Mouse (Mus musculus) thymus, adult 2 months (tissue): ENCODE results near the gene Csf2rb.
"Not testable (repeated sequence)": the region's sequence is repeated elsewhere in the genome, so short reads cannot be mapped to it uniquely, and the experiment has no call there.

Experiments used
- CTCF ChIP-seq: fragments of 200-500 bp; IDR thresholded peaks from 2 replicates; pipeline ENCODE4 v1.5.1; 2012; ENCODE audit warnings: mild to moderate bottlenecking, control low read depth, low read length, moderate library complexity, borderline replicate concordance; ENCODE audit not compliant: control insufficient read depth, poor library complexity, insufficient read depth; ENCODE audit errors: extremely low read depth
- POLR2A ChIP-seq: fragments of 200-500 bp; IDR thresholded peaks from 2 replicates; pipeline ENCODE4 v1.6.1; 2012; ENCODE audit warnings: mild to moderate bottlenecking, low read length, control low read depth, moderate library complexity; ENCODE audit not compliant: control insufficient read depth, poor library complexity, insufficient read depth; ENCODE audit errors: extremely low read depth

- TF ChIP-seq POLR2A, CTCF: not testable (repeated sequence)
Observed at GRCm38 (mm10) chr15:78340919-78341318, 15.4 kb downstream of the Csf2rb start.
